15 mouse cellular contexts compared by ENCODE assay signal in genomic region chr2:95483397-95483796, GRCm38 (mm10).
"Had no signal": no experiment of that assay in that cellular context is flagged by ENCODE, and none has a peak within 500 bp of the region (broad histone marks: within the 10 kb centered on the region; RNA-seq: fewer than 3 reads in every experiment).

No protein-coding gene starts in this region.

- DNase-seq: kidney, adult 11 months; kidney, adult 8-10 months; kidney, postnatal 14 days; kidney, postnatal 4 days; liver, embryonic 13.5 days; lung, adult 2 months; lung, postnatal 14 days; lung, postnatal 4 days; midbrain, embryonic 14.5 days; thymus, adult 2 months; thymus, postnatal 14 days; thymus, postnatal 4 days had no signal

- H3K4me1 ChIP-seq: intestine, embryonic 15.5 days; liver, embryonic 13.5 days had no signal

- H3K4me2 ChIP-seq: intestine, embryonic 15.5 days; liver, embryonic 13.5 days; midbrain, embryonic 11.5 days had no signal

- H3K36me3 ChIP-seq: intestine, embryonic 15.5 days; liver, embryonic 13.5 days had no signal

- H3K27me3 ChIP-seq: intestine, embryonic 15.5 days; liver, embryonic 13.5 days had no signal

- H3K4me3 ChIP-seq: intestine, embryonic 15.5 days; left cerebral cortex, adult 2 months; liver, embryonic 13.5 days had no signal

- H3K27ac ChIP-seq: intestine, embryonic 15.5 days; left cerebral cortex, adult 2 months; liver, embryonic 13.5 days had no signal

- H3K9me3 ChIP-seq: intestine, embryonic 15.5 days; liver, embryonic 13.5 days had no signal

- H3K9ac ChIP-seq: intestine, embryonic 15.5 days; liver, embryonic 13.5 days had no signal

- ATAC-seq: intestine, embryonic 15.5 days had no signal
